Mouse (Mus musculus): Measurements from ENCODE around the gene Armc9.

Armc9 gene

GRCm38 (mm10) chr1:86225195-86225594 is 70.6 kb downstream of the Armc9 start:
- DNase-seq (ENCODE audit: low read depth, low spot score): no peak

GRCm38 (mm10) chr1:86228653-86229052 is 74.1 kb downstream of the Armc9 start:
- DNase-seq (ENCODE audit: low read depth, low spot score): peak; percentile 31

- peak; percentile 11 for DNase-seq (ENCODE audit: low read depth, low spot score)
These were observed 74.7 kb downstream of the Armc9 start for GRCm38 (mm10) chr1:86229184-86229829.

- no peak for DNase-seq (ENCODE audit: low read depth, low spot score)
These were observed 78.1 kb downstream of the Armc9 start for GRCm38 (mm10) chr1:86232631-86233030.

GRCm38 (mm10) chr1:86233808-86234207 is 79.2 kb downstream of the Armc9 start:
- no peak for DNase-seq (ENCODE audit: low read depth, low spot score)

GRCm38 (mm10) chr1:86235118-86235517 is 80.5 kb downstream of the Armc9 start:
- no peak for DNase-seq (ENCODE audit: low read depth, low spot score)

GRCm38 (mm10) chr1:86236442-86236841 is 81.9 kb downstream of the Armc9 start:
- DNase-seq (ENCODE audit: low read depth, low spot score): no peak

GRCm38 (mm10) chr1:86239010-86239409 is 84.4 kb downstream of the Armc9 start:
- no peak for DNase-seq (ENCODE audit: low read depth, low spot score)

GRCm38 (mm10) chr1:86239871-86240270 is 85.3 kb downstream of the Armc9 start:
- DNase-seq (ENCODE audit: low read depth, low spot score): no peak

- DNase-seq (ENCODE audit: low read depth, low spot score): no peak
These were observed 86.4 kb downstream of the Armc9 start for GRCm38 (mm10) chr1:86240959-86241358.

- DNase-seq (ENCODE audit: low read depth, low spot score): no peak
These were observed 88.9 kb downstream of the Armc9 start for GRCm38 (mm10) chr1:86243490-86243889.

- no peak for DNase-seq (ENCODE audit: low read depth, low spot score)
These were observed 90.9 kb downstream of the Armc9 start for GRCm38 (mm10) chr1:86245301-86246085.

- DNase-seq (ENCODE audit: low read depth, low spot score): no peak
These were observed 98.8 kb downstream of the Armc9 start for GRCm38 (mm10) chr1:86253410-86253809.

GRCm38 (mm10) chr1:86256311-86256710 is 101.7 kb downstream of the Armc9 start:
- no peak for DNase-seq (ENCODE audit: low read depth, low spot score)

- DNase-seq (ENCODE audit: low read depth, low spot score): no peak
These were observed 102.6 kb downstream of the Armc9 start for GRCm38 (mm10) chr1:86257228-86257627.

GRCm38 (mm10) chr1:86258171-86258824 is 103.7 kb downstream of the Armc9 start:
- DNase-seq (ENCODE audit: low read depth, low spot score): no peak

- peak; percentile 27 for DNase-seq (ENCODE audit: low read depth, low spot score)
These were observed 109.2 kb downstream of the Armc9 start for GRCm38 (mm10) chr1:86263564-86264339.

GRCm38 (mm10) chr1:86265060-86265459 is 110.5 kb downstream of the Armc9 start:
- no peak for DNase-seq (ENCODE audit: low read depth, low spot score)

- no peak for DNase-seq (ENCODE audit: low read depth, low spot score)
These were observed 114.1 kb downstream of the Armc9 start for GRCm38 (mm10) chr1:86268492-86269189.

- DNase-seq (ENCODE audit: low read depth, low spot score): no peak
These were observed 114.6 kb downstream of the Armc9 start for GRCm38 (mm10) chr1:86269190-86269508.

- no peak for DNase-seq (ENCODE audit: low read depth, low spot score)
These were observed 117.1 kb downstream of the Armc9 start for GRCm38 (mm10) chr1:86271707-86272106.
